Mouse (Mus musculus): ENCODE data around the gene 2010111I01Rik.

GRCm38 (mm10) chr13:63243586-63243985 is 278.9 kb downstream of the 2010111I01Rik start:
- no peak for TF ChIP-seq POLR2AphosphoS5 (IDR thresholded peaks at IDR 0.05; ENCODE audit: borderline replicate concordance, low read depth, low read length)
- no peak for TF ChIP-seq SIN3A (IDR thresholded peaks at IDR 0.05; ENCODE audit: low read length)
- TF ChIP-seq POLR2AphosphoS2 (IDR thresholded peaks at IDR 0.05; ENCODE audit: low read length) = no peak
- no peak for TF ChIP-seq CTCF (IDR thresholded peaks at IDR 0.05 in 2 of 3, conservative IDR thresholded peaks at IDR 0.05 in 1 of 3; ENCODE audit: control insufficient read depth in 1 of 3, insufficient read depth in 1 of 3, low read depth in 2 of 3, low read length in 3 of 3, poor library complexity in 1 of 3, severe bottlenecking in 1 of 3)
- no peak for TF ChIP-seq CHD2 (IDR thresholded peaks at IDR 0.05; ENCODE audit: low read length)
- no peak for TF ChIP-seq JUND (IDR thresholded peaks at IDR 0.05; ENCODE audit: low read depth, low read length)
- TF ChIP-seq EP300 (IDR thresholded peaks at IDR 0.05; ENCODE audit: low read depth in 1 of 2, low read length in 2 of 2) = no peak
- no peak for TF ChIP-seq MXI1 (IDR thresholded peaks at IDR 0.05; ENCODE audit: low read depth, low read length)
- TF ChIP-seq MAX (IDR thresholded peaks at IDR 0.05; ENCODE audit: low read length) = no peak
- no peak for TF ChIP-seq POLR2A (IDR thresholded peaks at IDR 0.05; ENCODE audit: control insufficient read depth in 1 of 2, insufficient read depth in 1 of 2, low read depth in 1 of 2, low read length in 2 of 2, poor library complexity in 1 of 2)
- no peak for TF ChIP-seq GATA1 (IDR thresholded peaks at IDR 0.05; ENCODE audit: low read depth, low read length)
- no peak for TF ChIP-seq MYC (IDR thresholded peaks at IDR 0.05; ENCODE audit: low read depth, low read length)
- no peak for TF ChIP-seq BHLHE40 (IDR thresholded peaks at IDR 0.05; ENCODE audit: borderline replicate concordance, low read depth, low read length)

Measured in MEL (cell line).